Mouse (Mus musculus) erythroblast, embryonic 14.5 days (primary cell): ENCODE results near the gene Elfn1.

Experiments used
- GATA1 ChIP-seq: IDR thresholded peaks from 2 replicates; pipeline ENCODE4 v1.6.1; 2012; ENCODE audit warnings: low read length, inconsistent platforms, mixed read lengths
- TAL1 ChIP-seq: IDR thresholded peaks from 3 replicates; pipeline ENCODE4 v1.6.1; 2012; ENCODE audit warnings: low read length, inconsistent platforms, mixed read lengths

- TF ChIP-seq TAL1 (no peak), GATA1 (no peak)
Observed at GRCm38 (mm10) chr5:139979371-139979770, 71.6 kb downstream of the Elfn1 start.
